Mouse (Mus musculus) common myeloid progenitor, adult 5-6 weeks (primary cell): Measurements from ENCODE around the gene Cfap299. TPM values are rescaled to one million over a fixed set of nuclear protein-coding genes. Genes with fewer than 3 reads are reported as not detected.

Experiments
- ATAC-seq: replicated peaks from 2 replicates; pipeline ENCODE4 v1.8.0; 2016; ENCODE audit warnings: low read depth, mild to moderate bottlenecking, moderate TSS enrichment, inconsistent platforms; ENCODE audit not compliant: poor library complexity, severe bottlenecking
- total RNA-seq: library from RNA; stranded (forward); fragments of 200-1000, 187-1606 nt; gene quantifications from 2 replicates; pipeline ENCODE4 v1.2.3, GENCODE M21; 2017

Gene Cfap299
- total RNA-seq, 1 experiment from 2014 or later, result not detected

DNA sequence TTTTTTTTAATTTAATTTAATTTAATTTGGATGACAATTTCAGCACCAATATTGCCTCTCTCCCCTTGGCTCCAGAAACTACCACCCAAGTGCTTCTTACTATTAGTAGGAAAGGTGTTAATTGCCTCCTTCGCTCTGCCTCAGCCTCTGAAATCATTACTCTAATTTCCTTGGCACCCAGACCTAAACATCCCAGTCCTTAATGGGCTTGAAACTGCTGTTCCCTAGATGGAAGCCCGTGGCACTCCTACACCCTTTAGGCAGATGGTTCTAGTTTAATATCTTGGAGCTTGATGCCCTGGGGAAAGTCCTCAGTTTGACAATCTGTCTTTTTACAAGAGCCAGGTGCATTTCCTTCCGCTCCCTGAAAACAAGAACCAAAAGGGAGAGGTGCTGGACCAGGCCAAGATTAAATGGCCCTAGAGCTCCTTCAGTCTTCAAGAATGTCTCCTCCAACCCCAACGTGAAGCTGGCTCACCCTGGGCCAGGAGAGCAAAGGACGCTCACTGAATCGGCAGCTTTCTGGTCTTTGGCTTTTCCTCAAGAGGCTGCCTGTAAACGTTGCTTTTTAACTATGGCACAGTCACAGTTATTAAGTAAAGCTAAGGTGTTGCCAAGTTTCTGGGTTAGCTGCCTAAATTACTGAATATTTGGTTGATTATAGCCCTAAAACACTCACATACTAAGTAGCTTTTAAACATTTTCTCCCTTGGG, 461.9 kb downstream of the Cfap299 start:
- ATAC-seq, result no peak

DNA sequence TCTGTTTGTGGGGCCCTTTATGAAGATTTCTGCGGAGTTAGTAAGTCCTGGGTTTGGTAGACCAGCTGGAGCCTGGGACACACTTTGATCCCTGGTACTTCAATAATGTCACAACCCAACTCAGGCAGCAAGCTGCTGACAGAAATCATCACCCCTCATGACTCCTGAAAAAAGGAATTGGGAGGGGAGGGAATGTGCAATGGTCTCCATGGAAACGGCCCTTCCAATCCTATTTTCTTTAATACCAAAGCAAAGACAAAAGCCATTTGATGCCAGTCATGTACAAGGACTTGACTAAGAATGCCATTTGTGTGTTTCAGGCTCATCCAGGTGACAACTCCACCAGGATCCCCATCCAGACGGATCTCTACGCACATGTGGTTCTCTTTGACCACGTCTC, 472.4 kb downstream of the Cfap299 start:
- no peak for ATAC-seq

DNA sequence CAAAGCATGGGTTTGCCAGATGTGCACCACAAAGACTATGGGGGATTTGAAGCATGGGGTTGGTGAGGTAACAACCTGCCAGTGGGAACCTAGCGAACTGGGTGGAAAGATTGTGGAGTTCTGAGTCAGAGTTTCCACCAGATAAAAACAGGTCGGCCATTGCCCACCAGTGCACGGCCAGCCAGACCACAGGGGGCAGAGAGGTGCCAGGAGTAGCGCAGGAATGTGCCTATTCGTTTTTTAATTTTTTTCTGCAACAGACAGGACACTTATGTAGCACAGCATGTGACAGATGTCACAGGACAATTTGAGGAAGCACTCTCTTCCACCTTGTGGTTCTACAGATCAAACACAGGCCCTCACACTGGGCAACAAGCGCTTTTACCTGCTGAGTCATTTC, 475.7 kb downstream of the Cfap299 start:
- ATAC-seq, result no peak

- ATAC-seq, result no peak
These were observed 477.4 kb downstream of the Cfap299 start for GRCm38 (mm10) chr5:98806492-98806891.

- no peak for ATAC-seq
These were observed 477.9 kb downstream of the Cfap299 start for GRCm38 (mm10) chr5:98807022-98807421.

GRCm38 (mm10) chr5:98807953-98808352, 478.8 kb downstream of the Cfap299 start:
- no peak for ATAC-seq

- no peak for ATAC-seq
These were observed 483.3 kb downstream of the Cfap299 start for GRCm38 (mm10) chr5:98812380-98812779.

- ATAC-seq, result no peak
These were observed 486.2 kb downstream of the Cfap299 start for GRCm38 (mm10) chr5:98815269-98815668.

DNA sequence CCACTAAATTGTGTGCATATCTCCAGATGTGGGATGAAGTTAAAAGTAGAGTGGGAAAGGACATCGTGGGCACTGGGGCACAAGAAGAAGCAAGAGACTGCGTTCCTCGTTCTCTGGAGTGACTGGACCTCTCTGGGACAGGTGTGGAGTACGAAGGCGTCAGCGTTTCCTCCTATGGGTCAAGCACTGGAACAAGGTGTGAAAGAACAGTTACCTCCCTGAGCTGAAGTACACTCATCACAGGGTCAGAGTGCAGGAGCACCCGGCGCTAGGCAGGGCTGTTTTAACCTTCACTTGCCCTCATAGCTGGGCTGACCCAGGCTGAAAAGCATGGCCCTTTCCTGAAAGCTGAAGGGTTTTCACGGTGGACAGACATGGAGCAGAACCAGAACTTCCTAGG, 504.7 kb downstream of the Cfap299 start:
- ATAC-seq, result no peak

DNA sequence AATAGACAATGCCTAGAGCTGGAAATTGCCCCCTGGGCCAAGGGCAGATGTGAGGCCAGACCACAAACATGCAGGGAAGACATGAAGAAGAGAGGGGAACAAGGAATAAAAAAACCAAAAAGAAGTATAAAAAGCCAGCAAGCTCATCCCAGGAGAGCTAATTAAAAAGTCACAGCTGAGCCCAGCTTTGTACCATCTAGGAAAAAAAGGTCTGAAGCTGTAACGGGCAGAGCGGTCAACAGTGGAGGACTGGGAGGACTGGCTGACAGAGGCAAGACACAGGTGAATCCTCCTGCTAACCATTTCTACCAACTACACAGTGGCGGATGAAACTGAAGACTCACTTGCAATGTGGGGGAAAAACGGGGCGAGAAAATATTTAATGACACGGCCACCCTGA, 505.2 kb downstream of the Cfap299 start:
- no peak for ATAC-seq

- no peak for ATAC-seq
These were observed 513.7 kb downstream of the Cfap299 start for GRCm38 (mm10) chr5:98842600-98843310.

DNA sequence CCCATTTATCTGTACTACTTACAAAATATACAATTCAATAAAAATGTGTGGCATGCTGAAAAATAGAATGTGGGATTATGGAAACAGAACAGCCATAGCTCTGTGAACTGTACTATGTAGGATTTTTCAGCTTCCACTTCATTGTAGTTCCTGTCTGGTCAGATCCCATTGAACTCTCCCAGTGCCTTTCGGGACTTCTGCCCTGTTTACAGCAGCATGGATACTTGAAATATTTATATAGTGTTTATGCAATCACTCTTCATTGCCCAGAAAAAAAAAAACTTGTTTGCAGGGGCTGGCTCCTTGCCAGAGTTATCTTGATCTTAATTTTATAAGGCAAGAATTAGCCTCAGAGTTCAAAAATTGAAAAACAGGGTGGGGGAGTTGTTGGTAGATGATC, 515.6 kb downstream of the Cfap299 start:
- ATAC-seq, result no peak

Other genes starting within 250 kb of the Cfap299 start
- gene Prdm8, start 162.1 kb upstream of the Cfap299 start, total RNA-seq, result not detected in 2 replicates
- not detected in 2 replicates for gene Fgf5, start 75.1 kb upstream of the Cfap299 start, total RNA-seq
- not detected in 2 replicates for gene Gm11111, start 223.4 kb downstream of the Cfap299 start, total RNA-seq